Mouse (Mus musculus): ENCODE data around the gene Fis1. TPM values are rescaled to one million over a fixed set of nuclear protein-coding genes. Genes with fewer than 3 reads are reported as not detected.

Gene Fis1
- polyA plus RNA-seq, 1 experiment from 2014 or later: 173 TPM

- Histone ChIP-seq H3K36me3 (replicated peaks; ENCODE audit: insufficient read depth, low read length) (peaks cover 32% of the 10 kb centered on the region), H3K9ac (replicated peaks) (no peak overlapping the region), H3K27me3 (ENCODE audit: insufficient read depth, low read length) (no peaks in the 10 kb centered on the region), H3K4me2 (ENCODE audit: low read depth, low read length) (no peak overlapping the region), H3K4me3 (ENCODE audit: low read depth, low read length) (no peak overlapping the region), H3K4me1 (ENCODE audit: insufficient read depth) (peaks cover 16% of the 10 kb centered on the region), H3K9me3 (ENCODE audit: low read length) (no peaks in the 10 kb centered on the region), H3K27ac (ENCODE audit: low read depth) (no peak overlapping the region)
- TF ChIP-seq CTCF (IDR thresholded peaks at IDR 0.05; ENCODE audit: low read depth) (no peak), EP300 (IDR thresholded peaks at IDR 0.05; ENCODE audit: low read depth) (no peak)
- no peak for DNase-seq
- ATAC-seq: no peak
- 81% methylated on average over 6 of the region's 6 CpGs for WGBS (ENCODE audit: insufficient replicate concordance)
These were observed 36.7 kb downstream of the Fis1 start for GRCm38 (mm10) chr5:136989801-136990200.

- Histone ChIP-seq H3K27me3 (ENCODE audit: insufficient read depth, low read length) (no peaks in the 10 kb centered on the region), H3K9ac (replicated peaks) (no peak overlapping the region), H3K4me2 (ENCODE audit: low read depth, low read length) (no peak overlapping the region), H3K4me1 (ENCODE audit: insufficient read depth) (no peaks in the 10 kb centered on the region), H3K4me3 (ENCODE audit: low read depth, low read length) (no peak overlapping the region), H3K27ac (ENCODE audit: low read depth) (no peak overlapping the region), H3K9me3 (ENCODE audit: low read length) (no peaks in the 10 kb centered on the region), H3K36me3 (replicated peaks; ENCODE audit: insufficient read depth, low read length) (peaks cover 5% of the 10 kb centered on the region)
- DNase-seq (no peak), ATAC-seq (no peak)
- WGBS (ENCODE audit: insufficient replicate concordance): 70% methylated on average over 4 of the region's 5 CpGs
- TF ChIP-seq CTCF (IDR thresholded peaks at IDR 0.05; ENCODE audit: low read depth) (no peak), EP300 (IDR thresholded peaks at IDR 0.05; ENCODE audit: low read depth) (no peak)
These were observed 46.4 kb downstream of the Fis1 start for GRCm38 (mm10) chr5:136999449-136999848.

GRCm38 (mm10) chr5:137000612-137001011 is 47.5 kb downstream of the Fis1 start:
- Histone ChIP-seq H3K4me2 (ENCODE audit: low read depth, low read length) (no peak overlapping the region), H3K27me3 (ENCODE audit: insufficient read depth, low read length) (no peaks in the 10 kb centered on the region), H3K9ac (replicated peaks) (no peak overlapping the region), H3K27ac (ENCODE audit: low read depth) (no peak overlapping the region), H3K4me1 (ENCODE audit: insufficient read depth) (no peaks in the 10 kb centered on the region), H3K9me3 (ENCODE audit: low read length) (no peaks in the 10 kb centered on the region), H3K36me3 (replicated peaks; ENCODE audit: insufficient read depth, low read length) (no peaks in the 10 kb centered on the region), H3K4me3 (ENCODE audit: low read depth, low read length) (no peak overlapping the region)
- TF ChIP-seq CTCF (IDR thresholded peaks at IDR 0.05; ENCODE audit: low read depth): no peak
- TF ChIP-seq EP300 (IDR thresholded peaks at IDR 0.05; ENCODE audit: low read depth): no peak
- ATAC-seq (no peak), DNase-seq (no peak)
- WGBS (ENCODE audit: insufficient replicate concordance): 82% methylated on average over 2 of the region's 2 CpGs

- no peaks in the 10 kb centered on the region for H3K9me3 ChIP-seq (ENCODE audit: low read length)
- no peaks in the 10 kb centered on the region for H3K36me3 ChIP-seq (replicated peaks; ENCODE audit: insufficient read depth, low read length)
- no peak for TF ChIP-seq CTCF (IDR thresholded peaks at IDR 0.05; ENCODE audit: low read depth)
- no peak for TF ChIP-seq EP300 (IDR thresholded peaks at IDR 0.05; ENCODE audit: low read depth)
- H3K4me3 ChIP-seq (ENCODE audit: low read depth, low read length): no peak overlapping the region
- no peak for DNase-seq
- no peak overlapping the region for H3K4me2 ChIP-seq (ENCODE audit: low read depth, low read length)
- no peak overlapping the region for H3K9ac ChIP-seq (replicated peaks)
- no peak for ATAC-seq
- H3K4me1 ChIP-seq (ENCODE audit: insufficient read depth): no peaks in the 10 kb centered on the region
- no peak overlapping the region for H3K27ac ChIP-seq (ENCODE audit: low read depth)
- 0 out of 2 replicates have a peak, but pooled peaks cover 3% of the 10 kb centered on the region for H3K27me3 ChIP-seq (ENCODE audit: insufficient read depth, low read length)
- 41% methylated on average over 8 of the region's 8 CpGs for WGBS (ENCODE audit: insufficient replicate concordance)
These were observed 54.2 kb downstream of the Fis1 start for GRCm38 (mm10) chr5:137007276-137007675.

- TF ChIP-seq EP300 (IDR thresholded peaks at IDR 0.05; ENCODE audit: low read depth): no peak
- peak; percentile 65 for TF ChIP-seq CTCF (IDR thresholded peaks at IDR 0.05; ENCODE audit: low read depth)
- WGBS (ENCODE audit: insufficient replicate concordance): 30% methylated on average over 3 of the region's 3 CpGs
- H3K27ac ChIP-seq (ENCODE audit: low read depth): no peak overlapping the region
- H3K9ac ChIP-seq (replicated peaks): no peak overlapping the region
- DNase-seq: peak; percentile 52
- H3K36me3 ChIP-seq (replicated peaks; ENCODE audit: insufficient read depth, low read length): no peaks in the 10 kb centered on the region
- H3K9me3 ChIP-seq (ENCODE audit: low read length): no peaks in the 10 kb centered on the region
- no peaks in the 10 kb centered on the region for H3K4me1 ChIP-seq (ENCODE audit: insufficient read depth)
- ATAC-seq: no peak
- H3K4me2 ChIP-seq (ENCODE audit: low read depth, low read length): no peak overlapping the region
- H3K4me3 ChIP-seq (ENCODE audit: low read depth, low read length): no peak overlapping the region
- H3K27me3 ChIP-seq (ENCODE audit: insufficient read depth, low read length): 0 out of 2 replicates have a peak, but pooled peaks cover 3% of the 10 kb centered on the region
These were observed 56.9 kb downstream of the Fis1 start for GRCm38 (mm10) chr5:137009988-137010387.

- no peak for ATAC-seq
- H3K4me2 ChIP-seq (ENCODE audit: low read depth, low read length): no peak overlapping the region
- H3K9ac ChIP-seq (replicated peaks): no peak overlapping the region
- H3K4me3 ChIP-seq (ENCODE audit: low read depth, low read length): no peak overlapping the region
- H3K4me1 ChIP-seq (ENCODE audit: insufficient read depth): no peaks in the 10 kb centered on the region
- no peak for DNase-seq
- no peak for TF ChIP-seq CTCF (IDR thresholded peaks at IDR 0.05; ENCODE audit: low read depth)
- no peak for TF ChIP-seq EP300 (IDR thresholded peaks at IDR 0.05; ENCODE audit: low read depth)
- H3K27ac ChIP-seq (ENCODE audit: low read depth): no peak overlapping the region
- no peaks in the 10 kb centered on the region for H3K27me3 ChIP-seq (ENCODE audit: insufficient read depth, low read length)
- 74% methylated on average over 15 of the region's 15 CpGs for WGBS (ENCODE audit: insufficient replicate concordance)
- no peaks in the 10 kb centered on the region for H3K9me3 ChIP-seq (ENCODE audit: low read length)
- H3K36me3 ChIP-seq (replicated peaks; ENCODE audit: insufficient read depth, low read length): no peaks in the 10 kb centered on the region
These were observed 59.4 kb downstream of the Fis1 start for GRCm38 (mm10) chr5:137012401-137012950.

MicroRNAs encoded within 50 kb of the gene (microRNA counts, 519-probe panel; counts per million panel counts)
- not detected for microRNA mmu-miR-702

Small RNAs within 50 kb of the gene (microRNA-seq; reads per million reads assigned to microRNA genes)
- gene Mir702: 22.3 reads per million, percentile 28 among the genes with 10 or more reads in this experiment

Other genes starting within 250 kb of the Fis1 start
- 0.12 TPM in 1 of 2 replicates, not detected in the other for gene Col26a1, start 70.1 kb upstream of the Fis1 start, polyA plus RNA-seq (2015; fragmentation: Nextera tagmentation; extraction: Ambion mirVana)
- gene Ift22, start 45.1 kb upstream of the Fis1 start, polyA plus RNA-seq (2015; fragmentation: Nextera tagmentation; extraction: Ambion mirVana): 9.8 and 11.5 TPM in 2 replicates
- 6.7 and 7.0 TPM in 2 replicates for gene Cldn15, start 13.3 kb downstream of the Fis1 start, polyA plus RNA-seq (2015; fragmentation: Nextera tagmentation; extraction: Ambion mirVana)
- gene Plod3, start 33.7 kb downstream of the Fis1 start, polyA plus RNA-seq (2015; fragmentation: Nextera tagmentation; extraction: Ambion mirVana): 7.6 and 8.8 TPM in 2 replicates
- 44.1 and 47.2 TPM in 2 replicates for gene Znhit1, start 34.7 kb downstream of the Fis1 start, polyA plus RNA-seq (2015; fragmentation: Nextera tagmentation; extraction: Ambion mirVana)
- gene Vgf, start 73.1 kb downstream of the Fis1 start, polyA plus RNA-seq (2015; fragmentation: Nextera tagmentation; extraction: Ambion mirVana): not detected in 2 replicates
- 57.9 and 60.7 TPM in 2 replicates for gene Ap1s1, start 92.9 kb downstream of the Fis1 start, polyA plus RNA-seq (2015; fragmentation: Nextera tagmentation; extraction: Ambion mirVana)
- 0.23 and 0.25 TPM in 2 replicates for gene Serpine1, start 119.0 kb downstream of the Fis1 start, polyA plus RNA-seq (2015; fragmentation: Nextera tagmentation; extraction: Ambion mirVana)
- gene Trim56, start 162.9 kb downstream of the Fis1 start, polyA plus RNA-seq (2015; fragmentation: Nextera tagmentation; extraction: Ambion mirVana): 6.4 and 7.4 TPM in 2 replicates
- gene Muc3, start 196.0 kb downstream of the Fis1 start, polyA plus RNA-seq (2015; fragmentation: Nextera tagmentation; extraction: Ambion mirVana): not detected in 2 replicates

All from liver, postnatal 0 days (tissue).